Mouse (Mus musculus) limb, embryonic 11.5 days (tissue): ENCODE measurements at regions not wholly inside any gene's neighbourhood (a gene's known extent, or its start where the extent isn't known, plus 50 kb on each side); places are given as distances from the start of the nearest gene placed in this dataset.
A peak's percentile ranks its signal among the peaks of the same experiment; 100 is the strongest.

Source experiments
- ATAC-seq: fragments of 200-750 bp; cut with Nextera tagmentation; 2 replicates; pipeline ENCODE4 v1.8.0; 2017; ENCODE audit warnings: low read depth; ENCODE audit not compliant: insufficient number of reproducible peaks, low FRiP score, low TSS enrichment
- DNase-seq: peaks from one replicate; pipeline ENCODE4 v3.0.0-alpha.2; 2015; ENCODE audit warnings: low spot score
- H3K27ac ChIP-seq: fragments of 300-500 bp; sonication (generic); replicated peaks from 2 replicates; pipeline ENCODE4 v1.5.1; 2014; ENCODE audit warnings: low read depth, mild to moderate bottlenecking, low read length
- H3K27me3 ChIP-seq: fragments of 300-500 bp; sonication (generic); 2 replicates; pipeline ENCODE4 v1.6.1; 2014; ENCODE audit warnings: mild to moderate bottlenecking, low read length, mixed read lengths; ENCODE audit not compliant: control insufficient read depth, insufficient read depth
- H3K36me3 ChIP-seq: fragments of 300-500 bp; sonication (generic); 2 replicates; pipeline ENCODE4 v1.6.1; 2014; ENCODE audit warnings: mild to moderate bottlenecking, low read length, moderate library complexity, mixed read lengths; ENCODE audit not compliant: control insufficient read depth, insufficient read depth
- H3K4me1 ChIP-seq: fragments of 300-500 bp; sonication (generic); 2 replicates; pipeline ENCODE4 v1.6.1; 2014; ENCODE audit warnings: low read length, mixed read lengths; ENCODE audit not compliant: control insufficient read depth, insufficient read depth
- H3K4me2 ChIP-seq: fragments of 300-500 bp; sonication (generic); 2 replicates; pipeline ENCODE4 v1.6.1; 2014; ENCODE audit warnings: low read depth, mild to moderate bottlenecking, moderate library complexity; ENCODE audit not compliant: severe bottlenecking
- H3K4me3 ChIP-seq: fragments of 300-500 bp; sonication (generic); 2 replicates; pipeline ENCODE4 v1.5.1; 2014; ENCODE audit warnings: low read depth, low read length
- H3K9ac ChIP-seq: fragments of 300-500 bp; sonication (generic); 2 replicates; pipeline ENCODE4 v1.6.1; 2014; ENCODE audit warnings: mild to moderate bottlenecking, low read length
- H3K9me3 ChIP-seq: fragments of 300-500 bp; sonication (generic); 2 replicates; pipeline ENCODE4 v1.6.1; 2016; ENCODE audit warnings: low read length; ENCODE audit not compliant: control insufficient read depth
- WGBS: fragments of 180-500 bp; shearing (Covaris S2); extraction: QIAGEN DNeasy Blood & Tissue Kit; methylation state at CpG from one replicate; pipeline ENCODE4 v1.1.7; 2014; 5-methylcytosine and 5-hydroxymethylcytosine counted together

DNA sequence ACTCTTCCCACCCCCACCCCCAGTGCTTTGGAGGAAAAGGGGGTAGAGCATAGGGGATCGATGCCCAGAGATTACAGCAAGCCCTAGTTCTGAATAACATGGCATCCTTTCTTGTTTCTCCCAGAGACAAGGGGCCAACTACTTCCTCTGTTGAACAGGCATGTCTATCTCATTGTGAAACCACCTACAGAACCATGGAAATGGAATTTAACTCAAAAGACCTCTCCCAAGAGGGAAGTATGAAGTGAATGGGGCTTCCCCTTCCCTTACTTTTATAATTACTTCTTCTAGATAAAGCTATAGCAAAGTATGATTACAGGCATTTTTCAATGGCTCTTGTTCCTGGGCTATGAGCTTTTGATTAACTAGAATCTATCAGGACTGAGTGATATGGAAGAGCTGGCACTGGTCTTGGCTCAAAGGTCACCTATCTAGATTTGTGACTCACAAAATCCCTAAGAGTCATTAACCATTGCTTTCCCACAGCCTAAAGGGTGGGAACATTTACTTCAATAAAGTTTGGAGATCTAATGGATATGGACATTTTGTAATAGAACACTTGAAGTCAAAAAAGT, 246.1 kb upstream of the A1bg start:
- DNase-seq: no peak
- no peaks in the 10 kb centered on the region for H3K36me3 ChIP-seq
- no peaks in the 10 kb centered on the region for H3K27me3 ChIP-seq
- no peaks in the 10 kb centered on the region for H3K9me3 ChIP-seq
- no peak overlapping the region for H3K9ac ChIP-seq
- ATAC-seq: no peak
- no peak overlapping the region for H3K4me3 ChIP-seq
- WGBS: 91% methylated on average over 1 of the region's 1 CpGs
- no peak overlapping the region for H3K27ac ChIP-seq
- no peaks in the 10 kb centered on the region for H3K4me1 ChIP-seq
- no peak overlapping the region for H3K4me2 ChIP-seq

DNA sequence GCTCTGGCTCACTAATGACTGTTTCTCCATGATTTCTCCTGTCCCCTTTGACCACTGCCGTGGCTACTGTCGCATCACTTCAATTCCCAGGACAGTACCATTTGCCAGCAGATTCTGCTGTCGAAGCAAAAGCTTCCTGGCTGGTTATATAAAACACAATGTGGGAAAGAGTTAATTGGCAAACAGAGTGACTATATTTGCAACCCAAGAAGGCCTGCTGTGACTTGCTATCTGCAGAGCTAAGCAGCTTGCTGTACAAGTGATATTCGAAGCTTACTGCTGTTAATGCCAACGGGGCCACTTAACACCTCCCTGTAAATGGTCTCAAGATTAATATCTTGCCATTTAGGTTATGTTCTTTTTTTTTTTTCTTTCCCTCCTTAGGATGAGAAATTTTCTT, 242.2 kb upstream of the A1bg start:
- H3K27me3 ChIP-seq: no peaks in the 10 kb centered on the region
- no peaks in the 10 kb centered on the region for H3K4me1 ChIP-seq
- no peaks in the 10 kb centered on the region for H3K36me3 ChIP-seq
- H3K4me2 ChIP-seq: no peak overlapping the region
- no peak overlapping the region for H3K4me3 ChIP-seq
- H3K9me3 ChIP-seq: no peaks in the 10 kb centered on the region
- no peak overlapping the region for H3K9ac ChIP-seq
- DNase-seq (no peak), ATAC-seq (no peak)
- H3K27ac ChIP-seq: no peak overlapping the region
- WGBS: 37% methylated on average over 5 of the region's 5 CpGs

DNA sequence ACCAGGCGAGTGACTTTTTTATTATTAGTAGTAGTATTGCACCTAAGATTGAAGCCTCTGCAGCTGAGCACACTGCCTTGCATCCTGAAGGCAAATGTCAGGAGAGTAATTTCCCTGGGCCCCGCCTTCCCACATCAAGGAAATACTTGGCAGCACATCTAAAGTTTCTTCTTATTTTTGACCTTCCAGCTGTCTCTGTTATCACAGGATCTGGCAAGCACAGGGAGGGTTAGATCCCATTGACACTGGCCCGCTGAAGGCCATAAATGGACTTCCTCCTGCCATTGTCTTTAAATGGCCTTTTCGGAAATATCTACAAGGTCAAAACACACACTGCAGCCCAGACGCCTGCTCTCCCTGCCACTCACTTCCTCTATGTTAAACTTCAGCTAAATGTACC, 238.6 kb upstream of the A1bg start:
- Histone ChIP-seq H3K4me2 (no peak overlapping the region), H3K9ac (no peak overlapping the region), H3K9me3 (no peaks in the 10 kb centered on the region), H3K27ac (no peak overlapping the region), H3K4me3 (no peak overlapping the region), H3K27me3 (no peaks in the 10 kb centered on the region), H3K36me3 (no peaks in the 10 kb centered on the region), H3K4me1 (no peaks in the 10 kb centered on the region)
- WGBS: 67% methylated on average over 5 of the region's 5 CpGs
- DNase-seq (no peak), ATAC-seq (no peak)

DNA sequence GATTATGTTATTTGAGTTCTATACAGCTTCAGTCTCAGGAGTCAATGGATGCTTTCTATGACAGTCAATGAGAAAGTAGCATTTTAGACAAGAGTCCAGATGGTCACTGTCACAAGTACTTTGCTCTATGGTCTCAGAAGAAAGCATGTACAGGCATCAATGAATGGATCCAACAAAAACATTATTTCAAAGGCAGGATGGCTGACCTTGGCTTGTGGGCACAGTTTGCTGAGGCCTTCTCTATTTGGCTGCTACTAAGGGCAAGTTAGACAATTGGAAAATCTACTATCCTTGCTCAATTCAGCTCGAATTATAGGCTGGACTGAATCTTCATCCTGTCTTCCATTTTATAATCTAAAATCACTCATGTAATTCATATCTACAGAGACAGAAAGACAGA, 237.9 kb upstream of the A1bg start:
- Histone ChIP-seq H3K4me3 (no peak overlapping the region), H3K36me3 (no peaks in the 10 kb centered on the region), H3K27ac (no peak overlapping the region), H3K4me2 (no peak overlapping the region), H3K4me1 (no peaks in the 10 kb centered on the region), H3K9ac (no peak overlapping the region), H3K27me3 (no peaks in the 10 kb centered on the region), H3K9me3 (no peaks in the 10 kb centered on the region)
- no peak for DNase-seq
- ATAC-seq: no peak
- WGBS: 81% methylated on average over 1 of the region's 1 CpGs

DNA sequence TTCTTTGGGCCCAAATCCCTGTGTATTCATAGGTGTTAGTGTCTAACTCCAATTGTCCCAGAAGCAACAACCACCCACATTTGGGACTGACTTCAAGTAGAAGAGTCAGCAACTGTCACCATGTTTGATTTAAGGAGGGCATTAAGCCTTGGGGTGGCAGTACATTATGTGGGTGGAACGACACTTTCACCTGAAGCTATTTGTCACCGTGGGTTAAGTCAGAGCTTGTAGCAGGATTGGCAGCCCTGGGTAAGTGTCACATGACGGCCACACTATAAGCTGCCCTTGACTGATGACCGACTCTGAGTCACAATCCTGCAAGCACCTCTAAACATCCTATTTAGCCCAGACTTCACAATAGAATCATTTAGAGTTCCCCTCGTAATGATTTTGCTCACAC, 236.7 kb upstream of the A1bg start:
- H3K4me2 ChIP-seq: no peak overlapping the region
- no peak overlapping the region for H3K4me3 ChIP-seq
- H3K27ac ChIP-seq: no peak overlapping the region
- H3K9ac ChIP-seq: no peak overlapping the region
- WGBS: 67% methylated on average over 5 of the region's 5 CpGs
- DNase-seq: no peak
- H3K27me3 ChIP-seq: no peaks in the 10 kb centered on the region
- ATAC-seq: no peak
- H3K4me1 ChIP-seq: no peaks in the 10 kb centered on the region
- no peaks in the 10 kb centered on the region for H3K36me3 ChIP-seq
- H3K9me3 ChIP-seq: no peaks in the 10 kb centered on the region

DNA sequence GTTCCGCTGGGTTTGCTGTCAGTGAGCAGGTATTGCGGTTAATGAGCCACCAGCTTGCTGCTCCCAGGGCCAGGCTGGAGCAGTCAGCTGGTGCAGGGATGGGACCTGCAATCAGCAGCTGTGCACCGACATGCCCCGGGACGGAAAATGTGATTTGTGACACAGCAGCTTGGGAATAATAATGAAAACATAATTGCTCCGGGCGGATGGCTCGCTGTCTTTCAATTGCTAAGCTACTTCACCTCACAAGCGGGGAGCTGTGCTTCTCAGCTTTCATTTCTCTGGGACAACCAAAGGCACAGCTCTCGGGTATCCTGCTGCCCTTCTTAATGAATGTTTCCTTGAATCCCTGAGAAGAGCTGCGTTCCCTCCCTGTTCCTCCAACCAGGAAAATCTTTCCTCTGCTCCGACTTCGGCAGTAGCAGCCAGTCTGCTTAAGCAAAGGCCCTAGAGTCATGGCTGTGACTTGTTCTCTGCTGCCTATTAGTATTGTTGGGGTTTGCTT, 235.3 kb upstream of the A1bg start:
- peak overlapping the region; percentile 43 for H3K4me2 ChIP-seq
- no peak overlapping the region for H3K9ac ChIP-seq
- ATAC-seq (no peak), DNase-seq (peak; percentile 50)
- H3K27ac ChIP-seq: no peak overlapping the region
- no peaks in the 10 kb centered on the region for H3K4me1 ChIP-seq
- WGBS: 27% methylated on average over 13 of the region's 13 CpGs
- H3K9me3 ChIP-seq: no peaks in the 10 kb centered on the region
- H3K36me3 ChIP-seq: no peaks in the 10 kb centered on the region
- H3K27me3 ChIP-seq: no peaks in the 10 kb centered on the region
- peak overlapping the region; percentile 24 for H3K4me3 ChIP-seq

DNA sequence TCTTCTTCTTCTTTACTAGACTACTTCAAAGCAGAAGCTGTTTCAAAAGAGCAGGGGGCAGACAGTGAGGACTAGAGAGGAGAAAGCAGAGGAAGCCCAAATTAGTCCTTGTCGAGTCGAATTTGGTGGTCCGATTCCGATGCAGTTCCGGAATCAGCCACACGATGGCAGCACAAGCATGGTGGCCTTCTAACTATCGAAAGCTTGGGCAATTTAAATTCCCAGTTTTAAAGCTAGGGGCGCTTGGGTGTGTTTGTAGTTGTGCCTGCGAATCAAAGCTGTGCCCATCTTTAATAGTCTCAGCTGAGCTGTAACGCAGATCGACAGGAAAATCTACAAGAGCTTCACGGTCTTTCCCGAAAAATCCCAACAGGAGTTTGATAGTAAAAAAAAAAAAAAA, 234.7 kb upstream of the A1bg start:
- DNase-seq (peak; percentile 97), ATAC-seq (no peak)
- Histone ChIP-seq H3K9ac (no peak overlapping the region), H3K4me2 (peak overlapping the region; percentile 43), H3K36me3 (no peaks in the 10 kb centered on the region), H3K27ac (no peak overlapping the region), H3K4me1 (no peaks in the 10 kb centered on the region), H3K9me3 (no peaks in the 10 kb centered on the region), H3K27me3 (no peaks in the 10 kb centered on the region), H3K4me3 (peak overlapping the region; percentile 24)
- 8% methylated on average over 13 of the region's 13 CpGs for WGBS

DNA sequence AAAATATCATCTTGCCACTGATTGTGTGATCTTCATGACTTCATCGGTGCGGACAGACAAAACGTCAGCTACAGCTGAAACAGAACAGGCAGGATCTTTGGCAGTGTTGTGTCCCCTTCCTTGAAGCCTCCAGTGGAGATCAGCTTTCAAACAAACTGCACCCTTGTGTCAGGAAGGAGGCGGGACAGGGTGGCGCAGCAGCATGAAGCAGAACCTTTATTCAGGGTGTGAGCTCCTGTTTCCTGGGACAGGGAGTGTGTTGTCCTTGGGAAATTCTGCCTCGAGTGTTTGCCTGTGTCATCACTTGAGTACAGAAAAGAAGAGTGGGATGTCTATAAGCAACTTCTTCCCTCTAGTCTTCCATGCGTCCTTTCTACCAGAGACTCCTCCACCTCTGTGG, 232.7 kb upstream of the A1bg start:
- Histone ChIP-seq H3K4me3 (no peak overlapping the region), H3K36me3 (no peaks in the 10 kb centered on the region), H3K9me3 (no peaks in the 10 kb centered on the region), H3K4me1 (no peaks in the 10 kb centered on the region), H3K9ac (no peak overlapping the region), H3K4me2 (no peak overlapping the region), H3K27me3 (no peaks in the 10 kb centered on the region), H3K27ac (no peak overlapping the region)
- 40% methylated on average over 7 of the region's 7 CpGs for WGBS
- no peak for ATAC-seq
- no peak for DNase-seq

DNA sequence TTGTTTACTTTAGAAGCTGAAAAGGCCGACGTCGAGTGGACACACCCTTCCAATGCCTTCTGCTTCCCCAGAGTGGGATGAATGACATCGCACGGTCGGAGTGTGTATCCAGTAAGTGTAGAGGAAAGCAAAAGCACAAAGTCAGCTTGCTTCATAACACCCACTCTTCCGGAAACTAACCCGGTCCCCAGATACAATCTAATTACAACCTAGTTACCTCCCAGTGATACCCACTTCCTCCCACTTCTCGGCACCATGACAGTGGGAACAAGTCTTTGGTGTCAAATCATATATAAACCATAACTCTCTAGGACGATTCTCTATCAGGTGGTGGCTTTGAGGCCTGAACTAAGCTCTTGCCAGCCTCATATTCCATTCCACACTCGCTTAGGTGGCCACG, 231.4 kb upstream of the A1bg start:
- ATAC-seq (no peak), DNase-seq (no peak)
- no peaks in the 10 kb centered on the region for H3K9me3 ChIP-seq
- 86% methylated on average over 12 of the region's 12 CpGs for WGBS
- no peak overlapping the region for H3K27ac ChIP-seq
- no peaks in the 10 kb centered on the region for H3K36me3 ChIP-seq
- no peak overlapping the region for H3K9ac ChIP-seq
- no peak overlapping the region for H3K4me3 ChIP-seq
- no peaks in the 10 kb centered on the region for H3K4me1 ChIP-seq
- no peaks in the 10 kb centered on the region for H3K27me3 ChIP-seq
- H3K4me2 ChIP-seq: no peak overlapping the region
